Mouse (Mus musculus) 3134 (cell line): ENCODE measurements around the gene Rhbg.
A peak's percentile ranks its signal among the peaks of the same experiment; 100 is the strongest.

Experiments used
- DNase-seq: peaks from one replicate; pipeline ENCODE4 v3.0.0-alpha.2; 2011; ENCODE audit warnings: low spot score; ENCODE audit not compliant: insufficient read length; ENCODE audit errors: extremely low read depth

Rhbg gene

GRCm38 (mm10) chr3:88210918-88211317 is 43.6 kb downstream of the Rhbg start:
- no peak for DNase-seq

- DNase-seq: peak; percentile 43
Measured at GRCm38 (mm10) chr3:88210121-88210520, 44.4 kb downstream of the Rhbg start.

- DNase-seq: no peak
Measured at GRCm38 (mm10) chr3:88209306-88209705, 45.2 kb downstream of the Rhbg start.

- DNase-seq: no peak
Measured at GRCm38 (mm10) chr3:88208226-88208720, 46.2 kb downstream of the Rhbg start.

- DNase-seq: no peak
Measured at GRCm38 (mm10) chr3:88207451-88208100, 46.9 kb downstream of the Rhbg start.

- no peak for DNase-seq
Measured at GRCm38 (mm10) chr3:88206901-88207371, 47.6 kb downstream of the Rhbg start.

DNA sequence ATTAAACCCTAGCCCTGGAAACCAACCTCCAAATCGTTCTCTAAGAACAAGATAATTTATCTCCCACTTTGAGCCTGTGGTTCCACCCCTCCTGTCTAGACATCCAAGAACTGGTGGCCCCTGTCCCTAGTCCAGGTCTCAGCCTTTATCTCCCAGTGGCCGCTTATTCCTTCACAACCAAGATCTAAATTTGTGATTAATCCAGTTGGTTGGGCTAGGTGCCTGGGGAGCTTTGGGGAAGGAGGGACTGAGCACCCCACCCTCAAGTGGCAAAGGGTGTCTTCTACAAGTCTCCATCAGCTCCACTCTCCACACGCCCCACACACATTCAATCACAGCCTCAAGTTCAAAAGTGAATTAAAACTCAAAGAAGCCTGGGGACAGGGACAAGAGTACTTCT is 48.0 kb downstream of the Rhbg start:
- DNase-seq: no peak

DNA sequence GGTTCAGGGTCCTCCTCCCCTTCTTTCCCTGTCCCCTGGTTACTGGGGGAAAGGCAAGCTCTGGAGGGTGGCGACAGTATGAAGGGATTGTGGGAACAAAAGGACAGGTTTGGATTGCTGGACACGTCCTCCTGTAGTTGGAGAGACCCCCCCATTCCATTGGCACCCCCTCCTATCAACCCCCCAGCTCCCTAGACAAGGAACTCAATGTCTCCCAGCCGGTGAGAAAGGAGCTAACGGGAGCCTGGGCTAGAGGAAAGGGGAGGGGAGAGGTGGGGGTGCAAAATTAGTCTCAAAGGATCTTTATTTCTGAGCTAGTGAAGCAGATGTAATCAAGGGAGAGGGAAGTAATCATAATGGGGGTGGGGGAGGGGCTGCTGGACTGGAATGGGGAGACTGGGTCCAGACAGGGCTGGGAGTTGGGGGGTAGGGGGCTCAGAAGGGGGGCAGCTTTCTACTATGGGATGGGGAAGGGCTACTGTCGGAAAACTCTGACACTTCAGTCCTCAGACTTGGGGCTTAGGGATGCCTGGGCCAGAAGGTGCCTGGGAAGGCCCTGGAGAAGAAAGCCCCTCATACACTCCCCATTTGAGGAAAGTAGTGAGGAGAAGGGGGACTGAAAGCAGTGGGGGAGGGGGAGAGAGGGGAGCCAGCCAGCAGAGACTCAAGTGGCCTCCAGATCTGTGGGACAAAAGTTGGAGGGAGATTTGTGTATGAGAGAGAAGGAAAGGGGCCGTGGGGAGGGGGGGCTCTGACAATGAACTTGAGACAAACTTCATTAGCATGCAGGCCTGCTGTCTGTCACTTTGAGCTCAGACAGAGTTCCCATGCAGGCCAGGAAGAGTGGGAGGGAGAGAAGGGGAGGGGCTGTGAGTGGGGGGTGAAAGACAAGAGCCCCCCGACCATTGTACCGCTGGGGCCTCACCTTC is 48.7 kb downstream of the Rhbg start:
- DNase-seq: no peak

GRCm38 (mm10) chr3:88205176-88205562 is 49.3 kb downstream of the Rhbg start:
- DNase-seq: no peak

DNA sequence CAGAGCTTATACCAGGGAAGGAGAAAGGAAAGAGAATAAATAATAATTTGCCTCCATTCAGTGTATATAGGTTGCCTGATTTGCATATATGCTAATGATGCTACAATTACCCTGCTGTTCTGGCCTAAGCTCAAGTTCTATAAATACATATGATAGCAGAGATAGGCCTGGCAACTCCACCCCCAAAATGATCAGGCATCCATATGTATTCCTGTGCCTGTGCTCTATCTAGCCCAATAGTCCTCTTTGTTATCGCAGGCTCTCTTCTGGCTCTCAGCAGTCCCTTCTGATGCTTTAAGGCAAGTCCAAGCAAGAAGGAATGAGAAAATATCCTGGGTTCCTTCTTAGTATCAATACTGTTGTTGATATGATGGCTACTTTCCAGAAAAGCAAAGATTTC is 49.8 kb downstream of the Rhbg start:
- DNase-seq: no peak

GRCm38 (mm10) chr3:88203999-88204700 is 50.4 kb downstream of the Rhbg start:
- DNase-seq: no peak

DNA sequence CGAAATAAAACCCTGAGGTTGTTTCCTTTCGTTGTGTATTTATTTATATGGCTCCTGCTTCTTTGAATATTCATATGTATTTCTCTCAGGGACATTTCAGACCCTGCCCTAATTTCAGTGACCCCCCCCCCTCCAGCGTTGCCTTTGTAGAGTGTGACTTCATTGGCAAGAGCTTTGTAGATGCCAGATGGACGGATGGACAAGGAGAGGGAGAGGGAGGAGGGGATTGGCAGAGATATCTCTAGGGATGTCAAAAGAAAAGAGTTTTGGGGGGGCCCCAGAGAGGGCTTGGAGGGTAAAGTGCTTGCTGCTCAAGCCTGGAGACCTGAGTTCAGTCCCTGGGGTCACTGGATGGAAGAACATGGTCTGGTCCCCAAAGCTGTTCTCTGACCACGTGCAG is 51.1 kb downstream of the Rhbg start:
- DNase-seq: no peak

GRCm38 (mm10) chr3:88202986-88203385 is 51.5 kb downstream of the Rhbg start:
- DNase-seq: no peak

DNA sequence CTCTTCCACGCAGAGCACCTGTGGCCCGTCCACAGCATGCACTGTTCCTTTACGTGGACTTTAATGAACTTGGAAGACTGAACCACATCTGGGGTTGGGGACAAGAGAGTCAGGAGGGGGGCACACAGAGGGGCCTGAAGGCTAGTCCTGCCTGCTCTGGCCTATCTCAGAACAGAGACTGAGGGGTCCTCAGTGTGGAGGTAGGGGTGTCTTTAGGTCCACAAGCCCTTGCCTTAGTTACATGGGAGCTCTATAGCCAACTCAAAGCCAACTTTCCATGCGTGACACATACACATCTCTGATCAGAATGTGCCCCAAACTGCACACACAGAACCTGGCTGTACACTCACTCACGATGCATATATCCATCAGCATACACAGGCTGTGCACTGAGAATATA is 52.9 kb downstream of the Rhbg start:
- DNase-seq: no peak

DNA sequence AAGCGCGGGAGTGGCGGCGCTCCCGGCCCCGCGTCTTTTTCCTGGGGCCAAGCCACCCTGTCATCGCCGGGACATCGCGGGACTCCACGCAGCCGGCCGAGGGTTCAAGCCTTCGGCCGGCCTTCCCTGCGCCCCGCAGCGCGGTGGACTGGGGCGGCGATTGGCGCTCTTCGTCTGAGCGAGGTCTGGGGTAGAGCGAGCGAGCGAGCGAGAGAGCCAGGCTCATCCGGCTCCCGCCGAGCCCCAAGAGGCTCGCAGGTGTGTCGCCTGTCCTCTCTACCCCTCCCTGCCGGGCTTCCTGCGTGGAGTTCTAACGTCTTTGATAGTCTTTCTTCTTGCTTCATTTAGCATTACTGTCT is 53.6 kb downstream of the Rhbg start:
- DNase-seq: no peak

- no peak for DNase-seq
Measured at GRCm38 (mm10) chr3:88200161-88200971, 54.1 kb downstream of the Rhbg start.

DNA sequence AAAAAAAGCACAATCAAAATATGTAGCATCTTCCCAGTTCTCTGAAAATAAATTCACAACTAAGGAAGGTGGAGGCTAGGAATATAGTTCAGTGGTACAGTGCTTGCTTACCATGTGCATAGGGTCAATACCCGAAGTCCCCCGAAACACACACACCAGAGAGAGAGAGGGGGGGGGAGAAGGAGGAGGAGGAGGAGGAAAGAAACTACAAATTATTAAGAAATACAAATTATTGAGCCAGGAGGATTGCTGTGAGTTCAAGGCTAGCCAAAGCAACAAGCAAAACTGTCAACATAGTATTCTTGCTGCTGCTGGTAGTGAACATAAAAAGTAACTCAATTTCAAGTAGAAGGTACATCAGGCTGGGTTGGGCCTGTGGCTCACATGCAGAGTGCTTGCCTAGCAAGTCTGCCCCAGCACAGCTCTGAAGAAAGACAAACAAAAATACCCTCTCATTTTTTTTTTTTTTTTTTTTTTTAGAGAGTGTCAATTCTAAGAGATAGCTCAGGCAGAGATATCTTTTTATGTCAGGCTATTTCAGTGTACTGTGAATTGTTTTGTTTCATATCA is 54.9 kb downstream of the Rhbg start:
- DNase-seq: no peak

DNA sequence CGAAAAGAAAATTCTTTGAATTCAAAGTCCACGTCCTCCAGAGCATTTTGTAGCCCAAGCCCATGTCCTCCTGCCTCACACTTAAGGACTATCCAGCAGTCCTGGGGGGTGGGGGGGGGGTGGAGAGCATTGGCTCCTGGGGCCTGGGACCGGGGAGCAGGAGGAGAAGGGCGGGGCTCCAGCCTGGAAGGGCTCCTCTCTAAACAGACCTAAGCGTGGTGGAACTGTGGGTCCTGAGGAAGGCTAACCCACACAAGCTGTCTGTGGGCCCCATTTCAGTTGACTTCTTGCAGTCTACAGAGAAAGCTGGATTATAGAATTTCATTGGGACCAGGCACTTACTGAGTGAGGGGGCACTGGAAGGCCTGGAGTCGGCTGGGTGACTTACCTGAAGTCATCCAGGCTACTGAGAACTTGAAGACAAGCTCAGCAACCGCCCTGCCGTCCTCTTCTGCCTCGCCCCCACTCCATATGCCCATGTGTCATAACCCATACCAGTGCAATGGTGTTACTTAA is 55.9 kb downstream of the Rhbg start:
- no peak for DNase-seq

GRCm38 (mm10) chr3:88197741-88198504 is 56.6 kb downstream of the Rhbg start:
- DNase-seq: no peak
